Mouse (Mus musculus): ENCODE measurements around the gene Gpr39. TPM values are rescaled to one million over a fixed set of nuclear protein-coding genes. Genes with fewer than 3 reads are reported as not detected.
A peak's percentile ranks its signal among the peaks of the same experiment; 100 is the strongest.

Gene Gpr39
- polyA plus RNA-seq, 1 experiment from 2014 or later: 0.06 TPM

DNA sequence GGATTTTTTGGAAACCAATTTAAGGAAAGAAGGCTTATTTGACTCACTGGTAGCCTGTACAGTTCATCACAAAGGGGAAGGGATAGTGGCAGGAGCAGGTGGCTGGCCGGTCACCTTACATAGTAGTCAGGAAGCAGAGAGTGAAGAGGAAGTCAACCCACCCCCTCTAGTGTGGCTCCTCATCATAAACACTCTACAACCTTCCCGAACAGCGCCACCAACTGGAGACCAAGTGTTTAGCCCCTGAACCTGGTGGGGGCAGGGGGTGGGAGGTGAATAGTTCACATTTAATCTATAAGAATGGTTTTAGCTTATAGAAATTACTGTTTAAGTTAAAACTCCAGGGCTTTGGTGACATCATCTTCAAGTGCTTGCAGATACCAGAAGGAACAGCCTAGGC lies 28.6 kb downstream of the Gpr39 start:
- no peak for DNase-seq (ENCODE audit: low spot score)
- Histone ChIP-seq H3K4me3 (no peak overlapping the region), H3K4me1 (no peaks in the 10 kb centered on the region), H3K27me3 (replicated peaks; ENCODE audit: low read depth, poor library complexity, severe bottlenecking) (no peaks in the 10 kb centered on the region), H3K9me3 (no peaks in the 10 kb centered on the region), H3K36me3 (replicated peaks) (no peaks in the 10 kb centered on the region), H3K27ac (replicated peaks) (no peak overlapping the region)
- WGBS: 75% methylated on average over 3 of the region's 3 CpGs

DNA sequence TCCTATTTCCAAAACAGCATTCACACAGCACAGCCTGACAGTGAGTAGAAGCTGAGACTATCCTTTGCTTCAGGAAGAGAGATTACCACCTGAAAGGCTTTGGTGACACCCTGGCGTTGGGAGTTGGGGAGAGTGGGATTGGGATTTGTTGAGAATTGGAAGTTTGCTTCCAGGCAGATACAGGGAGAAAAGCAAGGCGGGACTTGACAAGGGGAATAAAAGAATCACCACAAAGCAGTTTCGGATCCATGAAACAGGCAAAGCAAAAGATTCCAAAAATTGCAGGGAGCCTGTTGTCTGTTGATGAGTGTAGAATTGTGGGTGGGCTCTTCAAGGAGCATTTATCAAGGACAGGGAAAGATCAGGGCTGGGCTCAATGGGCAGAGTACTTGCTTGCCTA lies 38.5 kb downstream of the Gpr39 start:
- no peak for DNase-seq (ENCODE audit: low spot score)
- Histone ChIP-seq H3K4me3 (no peak overlapping the region), H3K9me3 (no peaks in the 10 kb centered on the region), H3K27ac (replicated peaks) (no peak overlapping the region), H3K4me1 (no peaks in the 10 kb centered on the region), H3K27me3 (replicated peaks; ENCODE audit: low read depth, poor library complexity, severe bottlenecking) (no peaks in the 10 kb centered on the region), H3K36me3 (replicated peaks) (no peaks in the 10 kb centered on the region)
- 71% methylated on average over 3 of the region's 3 CpGs for WGBS

DNA sequence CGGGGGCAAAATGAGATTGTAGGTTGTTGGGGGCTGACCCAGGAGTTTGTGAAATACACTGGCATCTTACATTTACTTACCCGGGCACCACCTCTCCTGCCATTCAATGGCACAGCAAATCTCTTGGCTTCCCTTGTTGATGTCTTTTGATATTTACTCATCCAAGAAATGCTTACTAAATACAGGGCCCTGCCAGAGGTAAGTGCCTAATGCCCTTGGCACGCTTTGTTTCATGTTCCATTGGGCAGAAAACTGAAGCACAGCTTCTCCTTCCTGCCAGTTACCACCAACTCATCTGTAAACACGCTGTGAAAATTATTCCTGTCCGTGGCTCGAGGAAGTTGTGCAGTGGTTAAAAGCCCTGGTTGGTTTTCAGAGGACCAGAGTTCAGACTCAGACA lies 39.4 kb downstream of the Gpr39 start:
- H3K4me1 ChIP-seq: no peaks in the 10 kb centered on the region
- WGBS: 83% methylated on average over 6 of the region's 6 CpGs

DNA sequence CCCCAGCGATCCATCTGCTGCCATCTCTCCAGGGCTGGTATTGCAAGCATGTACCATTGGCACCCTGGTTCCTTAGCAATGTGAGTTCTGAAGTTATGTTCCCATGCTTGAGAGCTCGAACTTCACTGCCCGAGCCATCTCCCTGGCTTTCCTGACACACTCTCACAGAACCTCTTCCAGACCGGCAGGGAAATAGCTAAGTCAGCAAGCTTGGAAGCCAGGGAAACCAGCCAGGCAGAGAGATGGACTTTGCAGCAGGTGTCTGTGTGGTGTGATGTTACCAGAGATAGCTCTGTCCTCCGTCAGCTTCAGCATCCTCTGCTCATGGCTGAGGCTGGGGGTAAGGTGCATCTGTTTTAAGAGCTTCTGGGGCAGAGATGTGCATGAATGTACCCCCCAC lies 41.1 kb downstream of the Gpr39 start:
- Histone ChIP-seq H3K4me3 (no peak overlapping the region), H3K36me3 (replicated peaks) (no peaks in the 10 kb centered on the region), H3K27me3 (replicated peaks; ENCODE audit: low read depth, poor library complexity, severe bottlenecking) (no peaks in the 10 kb centered on the region), H3K4me1 (no peaks in the 10 kb centered on the region), H3K9me3 (no peaks in the 10 kb centered on the region), H3K27ac (replicated peaks) (no peak overlapping the region)
- 86% methylated on average over 5 of the region's 5 CpGs for WGBS
- DNase-seq (ENCODE audit: low spot score): no peak

More for the DNA sequence above, 39.4 kb downstream of the Gpr39 start:
- Histone ChIP-seq H3K4me3 (no peak overlapping the region), H3K27me3 (replicated peaks; ENCODE audit: low read depth, poor library complexity, severe bottlenecking) (no peaks in the 10 kb centered on the region), H3K9me3 (no peaks in the 10 kb centered on the region), H3K27ac (replicated peaks) (no peak overlapping the region), H3K36me3 (replicated peaks) (no peaks in the 10 kb centered on the region)
- DNase-seq (ENCODE audit: low spot score): no peak

DNA sequence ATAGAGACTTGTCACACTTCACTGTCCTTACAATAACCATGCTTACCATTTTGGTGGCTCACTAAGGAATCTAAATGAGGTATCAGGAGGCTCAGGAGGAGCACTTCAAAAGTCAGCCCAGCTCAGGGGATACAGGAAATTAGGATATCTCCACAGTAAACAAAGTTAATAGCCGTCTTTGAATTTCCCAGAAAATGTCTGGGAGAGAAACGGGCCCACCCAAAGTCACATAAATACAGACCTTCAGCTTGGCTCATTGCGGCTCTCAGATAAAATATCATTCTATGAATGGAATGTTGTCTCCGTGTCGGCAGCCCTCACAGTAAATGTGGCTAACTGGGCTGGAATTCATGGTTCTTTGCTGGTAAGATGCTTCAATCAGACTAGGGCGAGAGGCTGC lies 42.3 kb downstream of the Gpr39 start:
- H3K4me1 ChIP-seq: no peaks in the 10 kb centered on the region
- H3K4me3 ChIP-seq: no peak overlapping the region
- no peaks in the 10 kb centered on the region for H3K9me3 ChIP-seq
- 85% methylated on average over 6 of the region's 6 CpGs for WGBS
- no peaks in the 10 kb centered on the region for H3K27me3 ChIP-seq (replicated peaks; ENCODE audit: low read depth, poor library complexity, severe bottlenecking)
- H3K27ac ChIP-seq (replicated peaks): no peak overlapping the region
- DNase-seq (ENCODE audit: low spot score): no peak
- H3K36me3 ChIP-seq (replicated peaks): no peaks in the 10 kb centered on the region

DNA sequence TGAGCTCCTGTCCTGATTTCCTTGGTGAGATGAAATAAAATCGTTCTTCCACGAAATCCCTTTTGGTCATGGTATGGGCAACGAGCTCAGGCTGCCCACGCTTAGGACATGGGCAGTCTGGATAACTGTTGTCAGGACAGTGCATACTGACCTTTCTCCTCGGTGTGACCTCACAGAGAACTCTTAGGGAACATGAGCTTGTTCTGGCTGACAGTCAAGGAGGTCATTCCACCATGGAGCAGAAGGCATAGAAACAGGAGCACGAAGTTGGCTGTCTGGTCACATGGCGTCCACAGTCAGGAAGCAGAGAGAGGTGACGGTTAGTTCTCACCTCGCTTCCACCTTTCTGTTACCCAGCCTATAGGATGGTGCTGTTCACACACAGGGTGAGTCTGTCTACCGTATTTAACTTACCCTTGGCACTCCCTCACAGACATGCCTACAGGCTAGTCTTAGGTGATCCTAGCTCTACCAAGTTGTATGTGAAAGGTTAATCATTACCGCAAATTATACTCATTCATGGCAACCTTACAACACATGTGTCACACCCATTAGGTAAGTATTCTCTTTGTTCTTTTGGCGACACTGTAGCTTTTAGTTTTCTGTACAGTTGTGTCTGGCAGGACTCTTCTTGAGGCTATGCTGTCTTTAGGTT lies 44.4 kb downstream of the Gpr39 start:
- H3K4me1 ChIP-seq: no peaks in the 10 kb centered on the region
- no peak overlapping the region for H3K27ac ChIP-seq (replicated peaks)
- DNase-seq (ENCODE audit: low spot score): no peak
- H3K36me3 ChIP-seq (replicated peaks): no peaks in the 10 kb centered on the region
- H3K27me3 ChIP-seq (replicated peaks; ENCODE audit: low read depth, poor library complexity, severe bottlenecking): no peaks in the 10 kb centered on the region
- no peaks in the 10 kb centered on the region for H3K9me3 ChIP-seq
- no peak overlapping the region for H3K4me3 ChIP-seq
- WGBS: 90% methylated on average over 12 of the region's 12 CpGs

DNA sequence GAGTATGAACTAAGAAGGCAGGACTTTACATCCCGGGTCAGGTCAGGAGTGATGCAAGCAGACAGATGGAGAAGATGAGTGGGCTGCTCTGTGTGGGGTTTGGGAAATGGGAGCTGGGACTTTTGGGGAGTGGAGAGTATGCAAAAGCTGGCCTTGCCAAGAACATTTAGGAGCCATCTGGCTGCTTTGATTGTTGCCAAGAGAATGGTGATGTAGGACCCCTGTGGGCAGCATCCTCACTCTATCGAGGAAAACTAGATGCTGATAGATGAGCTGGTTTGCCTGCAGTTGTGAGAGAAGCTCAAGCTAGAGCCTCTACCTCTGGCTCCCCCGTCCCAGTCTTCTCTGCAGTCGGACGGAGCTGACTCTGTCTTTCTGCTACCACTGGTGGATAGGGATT lies 47.5 kb downstream of the Gpr39 start:
- WGBS: 87% methylated on average over 5 of the region's 5 CpGs

DNA sequence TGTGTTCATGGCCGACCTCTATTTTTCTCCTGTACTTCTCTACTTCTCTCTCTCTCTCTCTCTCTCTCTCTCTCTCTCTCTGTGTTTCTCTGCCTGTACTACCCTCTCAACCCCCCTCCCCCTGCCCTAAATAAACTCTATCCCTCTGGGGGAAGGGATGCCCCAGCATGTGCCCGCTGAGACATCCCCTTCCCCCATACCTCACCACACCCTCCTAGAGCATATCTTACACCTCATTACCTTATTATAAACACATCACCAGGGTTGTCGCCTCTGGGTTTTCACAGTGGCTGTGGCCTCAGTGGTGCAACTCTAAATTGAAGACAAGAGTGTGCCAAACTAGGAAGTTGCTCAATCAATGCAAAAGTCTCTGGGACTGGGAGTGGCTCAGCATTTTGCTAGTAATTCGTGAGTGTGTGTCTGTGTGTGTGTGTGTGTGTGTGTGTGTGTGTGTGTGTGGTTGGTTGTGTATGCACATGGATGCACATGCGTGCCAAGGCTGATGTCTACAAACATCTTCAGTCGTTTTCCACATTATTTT lies 52.3 kb downstream of the Gpr39 start:
- Histone ChIP-seq H3K4me3 (no peak overlapping the region), H3K36me3 (replicated peaks) (no peaks in the 10 kb centered on the region)
- 80% methylated on average over 6 of the region's 6 CpGs for WGBS

More for the DNA sequence above, 47.5 kb downstream of the Gpr39 start:
- Histone ChIP-seq H3K4me1 (no peaks in the 10 kb centered on the region), H3K36me3 (replicated peaks) (no peaks in the 10 kb centered on the region), H3K9me3 (no peaks in the 10 kb centered on the region), H3K27me3 (replicated peaks; ENCODE audit: low read depth, poor library complexity, severe bottlenecking) (no peaks in the 10 kb centered on the region), H3K27ac (replicated peaks) (no peak overlapping the region), H3K4me3 (no peak overlapping the region)
- DNase-seq (ENCODE audit: low spot score): no peak

DNA sequence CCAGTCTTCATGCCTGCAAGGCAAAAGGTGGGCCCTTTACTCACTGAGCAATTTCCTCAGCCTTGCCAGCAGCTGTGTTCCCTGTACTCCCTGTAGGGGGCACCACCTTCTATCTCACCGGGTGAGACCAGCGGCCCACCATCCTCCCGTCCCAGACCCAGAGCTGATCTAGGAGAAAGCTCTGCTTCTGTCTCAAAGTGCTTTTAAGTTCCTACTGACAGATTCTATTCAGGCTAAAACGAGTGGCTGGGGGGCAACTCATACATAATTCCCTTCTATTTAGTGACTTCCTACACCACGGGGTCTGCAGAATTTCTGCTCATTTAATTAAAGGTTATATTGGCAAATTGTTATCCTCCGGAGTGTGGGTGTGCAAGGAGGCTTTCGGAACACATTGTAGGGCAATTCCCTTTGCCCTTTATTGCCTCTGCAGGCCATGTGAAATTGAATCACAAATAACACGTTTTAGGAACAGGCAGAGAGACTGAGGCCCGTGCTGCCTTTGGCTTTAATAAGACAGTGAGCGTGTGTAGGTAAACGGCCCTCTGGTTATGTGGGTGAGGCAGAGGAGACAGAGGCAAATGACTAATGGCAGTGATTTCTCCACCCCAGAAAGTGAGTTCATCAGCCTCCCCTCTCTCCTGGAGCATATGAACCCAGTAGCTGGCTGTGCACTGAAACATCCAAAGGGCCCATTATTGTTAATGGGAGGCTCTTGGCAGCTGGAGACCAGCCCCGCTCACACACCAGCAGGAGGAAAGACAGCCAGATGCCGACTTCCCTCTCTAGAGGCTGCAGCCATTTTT lies 53.1 kb downstream of the Gpr39 start:
- no peak overlapping the region for H3K27ac ChIP-seq (replicated peaks)
- no peaks in the 10 kb centered on the region for H3K4me1 ChIP-seq
- DNase-seq (ENCODE audit: low spot score): peak; percentile 35
- no peak overlapping the region for H3K4me3 ChIP-seq
- H3K27me3 ChIP-seq (replicated peaks; ENCODE audit: low read depth, poor library complexity, severe bottlenecking): no peaks in the 10 kb centered on the region
- WGBS: 61% methylated on average over 13 of the region's 13 CpGs
- no peaks in the 10 kb centered on the region for H3K9me3 ChIP-seq
- H3K36me3 ChIP-seq (replicated peaks): no peaks in the 10 kb centered on the region

More for the DNA sequence above, 52.3 kb downstream of the Gpr39 start:
- Histone ChIP-seq H3K27ac (replicated peaks) (no peak overlapping the region), H3K27me3 (replicated peaks; ENCODE audit: low read depth, poor library complexity, severe bottlenecking) (no peaks in the 10 kb centered on the region), H3K4me1 (no peaks in the 10 kb centered on the region), H3K9me3 (no peaks in the 10 kb centered on the region)
- DNase-seq (ENCODE audit: low spot score): no peak

DNA sequence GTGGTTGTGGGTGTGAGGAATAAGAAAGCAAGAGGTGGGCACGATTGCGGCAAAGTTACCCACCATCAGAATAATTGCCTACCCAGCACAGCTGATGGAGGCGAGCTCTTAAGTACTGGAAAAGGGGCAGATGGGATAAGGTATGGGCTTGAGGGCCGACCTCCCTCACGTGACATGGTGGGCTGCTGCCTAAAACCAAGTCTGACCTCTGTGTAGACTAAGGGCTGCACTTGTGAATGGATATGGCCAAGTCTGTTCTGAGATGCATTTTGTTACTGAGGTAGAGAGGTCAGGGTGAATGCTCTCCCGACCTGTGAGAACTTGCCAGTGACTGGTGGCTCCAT lies 53.7 kb downstream of the Gpr39 start:
- H3K27ac ChIP-seq (replicated peaks): no peak overlapping the region
- no peaks in the 10 kb centered on the region for H3K9me3 ChIP-seq
- H3K4me1 ChIP-seq: no peaks in the 10 kb centered on the region
- H3K36me3 ChIP-seq (replicated peaks): no peaks in the 10 kb centered on the region
- H3K4me3 ChIP-seq: no peak overlapping the region
- WGBS: 87% methylated on average over 6 of the region's 6 CpGs
- DNase-seq (ENCODE audit: low spot score): no peak
- no peaks in the 10 kb centered on the region for H3K27me3 ChIP-seq (replicated peaks; ENCODE audit: low read depth, poor library complexity, severe bottlenecking)

DNA sequence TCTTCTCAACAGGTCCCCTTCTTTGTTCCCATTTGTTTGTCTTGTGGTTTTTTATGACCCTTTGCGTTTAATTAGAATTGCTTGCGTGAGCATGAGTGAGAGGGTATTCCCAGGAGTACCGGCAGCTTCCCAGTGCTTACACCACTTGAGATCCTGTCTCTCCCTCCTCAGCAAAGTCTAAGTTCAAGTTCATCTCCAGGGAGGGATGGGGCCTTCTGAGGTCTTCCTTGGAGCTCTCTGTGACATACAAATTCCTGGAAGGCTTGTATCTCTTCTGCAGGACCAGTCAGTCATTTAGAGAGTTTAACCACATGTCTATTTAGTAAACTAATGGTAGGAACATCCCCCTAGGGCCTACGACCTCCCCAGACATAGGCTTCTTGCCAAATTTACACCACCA lies 55.1 kb downstream of the Gpr39 start:
- Histone ChIP-seq H3K9me3 (no peaks in the 10 kb centered on the region), H3K27me3 (replicated peaks; ENCODE audit: low read depth, poor library complexity, severe bottlenecking) (no peaks in the 10 kb centered on the region), H3K4me1 (no peaks in the 10 kb centered on the region), H3K36me3 (replicated peaks) (no peaks in the 10 kb centered on the region), H3K4me3 (no peak overlapping the region), H3K27ac (replicated peaks) (no peak overlapping the region)
- no peak for DNase-seq (ENCODE audit: low spot score)
- WGBS: 84% methylated on average over 4 of the region's 4 CpGs

DNA sequence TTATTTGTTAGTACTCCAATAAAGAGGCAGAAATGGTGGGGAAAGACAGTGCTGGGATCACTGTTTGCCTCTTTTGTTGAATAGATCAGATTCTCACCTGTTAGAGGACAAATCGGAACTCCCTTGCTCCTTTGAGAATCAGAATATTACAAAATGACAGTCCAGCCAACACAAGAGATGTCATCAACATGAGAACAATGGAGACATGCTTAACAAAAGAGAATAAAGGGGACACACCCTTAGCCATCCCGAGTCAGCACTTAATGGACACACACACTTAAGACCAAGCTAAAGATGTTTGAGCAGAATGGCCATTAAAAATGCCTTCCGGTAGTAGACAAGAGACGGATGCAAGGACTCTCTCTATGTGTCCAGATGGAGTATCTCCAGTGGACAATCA lies 68.0 kb downstream of the Gpr39 start:
- H3K4me1 ChIP-seq: no peaks in the 10 kb centered on the region
- no peak for DNase-seq (ENCODE audit: low spot score)
- no peaks in the 10 kb centered on the region for H3K27me3 ChIP-seq (replicated peaks; ENCODE audit: low read depth, poor library complexity, severe bottlenecking)
- no peaks in the 10 kb centered on the region for H3K9me3 ChIP-seq
- H3K27ac ChIP-seq (replicated peaks): no peak overlapping the region
- H3K36me3 ChIP-seq (replicated peaks): no peaks in the 10 kb centered on the region
- no peak overlapping the region for H3K4me3 ChIP-seq
- WGBS: 91% methylated on average over 4 of the region's 4 CpGs

Data from embryonic facial prominence, embryonic 10.5 days (tissue).